Mouse (Mus musculus) gastrocnemius, adult 18-20 months (tissue): ENCODE results near the gene Gm37240. TPM values are rescaled to one million over a fixed set of nuclear protein-coding genes. Genes with fewer than 3 reads are reported as not detected.

Source experiments
- DNase-seq: peaks from one replicate; pipeline ENCODE4 v3.0.0; 2021; ENCODE audit warnings: low spot score
- total RNA-seq, 2 experiments: library from RNA; stranded (reverse); gene quantifications; 2 replicates each; pipeline ENCODE4 v1.2.3; 2021

Gene Gm37240
- total RNA-seq, 2 experiments from 2014 or later = 30.2 to 34.0 TPM

DNA sequence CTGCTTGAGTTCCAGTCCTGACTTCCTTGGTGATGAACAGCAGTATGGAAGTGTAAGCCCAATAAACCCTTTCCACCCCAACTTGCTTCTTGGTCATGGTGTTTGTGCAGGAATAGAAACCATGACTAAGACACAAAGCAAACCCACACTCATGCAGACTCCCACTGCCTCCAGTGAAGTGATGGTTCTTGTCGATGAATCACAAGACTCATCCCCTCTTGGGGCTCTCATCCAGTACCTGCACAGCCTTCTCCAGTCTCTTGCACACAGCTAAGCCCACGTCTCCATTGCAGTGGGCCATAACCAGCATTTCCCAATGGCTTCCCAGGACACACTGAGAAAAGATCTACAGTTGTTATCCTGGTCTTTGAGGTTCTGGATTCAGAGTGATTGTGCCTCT is 599.7 kb downstream of the Gm37240 start:
- no peak for DNase-seq

DNA sequence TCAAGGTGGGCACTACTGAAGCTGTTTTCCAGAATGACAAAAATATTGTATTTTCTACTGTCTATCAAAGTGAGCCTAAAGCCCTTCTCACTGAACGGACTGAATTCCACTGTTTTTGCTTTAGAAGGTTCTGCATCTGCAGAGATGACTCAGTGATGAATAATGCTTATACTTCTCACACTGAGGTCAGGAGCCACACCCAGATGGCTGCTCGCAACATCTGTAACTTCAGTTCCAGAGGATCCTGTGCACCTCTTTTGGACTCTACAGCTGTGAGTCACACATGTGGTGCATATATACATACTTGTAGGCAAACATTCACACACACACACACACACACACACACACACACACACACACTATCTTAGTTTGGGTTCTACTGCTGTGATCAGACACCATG is 602.8 kb downstream of the Gm37240 start:
- DNase-seq = no peak

DNA sequence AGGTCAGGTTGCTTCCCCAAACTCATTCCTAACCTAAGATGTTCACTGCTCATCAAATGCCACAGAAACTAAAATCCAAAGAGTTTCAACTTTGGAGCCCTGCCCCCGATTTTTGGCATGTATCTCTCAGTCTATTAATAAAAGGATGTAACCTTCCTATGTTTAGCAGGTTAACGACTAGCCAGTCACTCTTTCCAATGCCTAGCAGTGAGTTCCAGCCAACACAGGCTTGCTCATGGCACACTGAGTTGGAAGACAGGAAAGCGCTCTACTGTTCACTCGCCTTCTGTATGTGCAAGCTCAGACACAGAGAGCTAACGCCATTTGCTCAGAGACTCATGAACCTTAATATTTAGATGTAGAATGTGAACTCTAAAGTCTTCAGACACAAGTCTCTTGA is 604.5 kb downstream of the Gm37240 start:
- DNase-seq = peak; percentile 56

DNA sequence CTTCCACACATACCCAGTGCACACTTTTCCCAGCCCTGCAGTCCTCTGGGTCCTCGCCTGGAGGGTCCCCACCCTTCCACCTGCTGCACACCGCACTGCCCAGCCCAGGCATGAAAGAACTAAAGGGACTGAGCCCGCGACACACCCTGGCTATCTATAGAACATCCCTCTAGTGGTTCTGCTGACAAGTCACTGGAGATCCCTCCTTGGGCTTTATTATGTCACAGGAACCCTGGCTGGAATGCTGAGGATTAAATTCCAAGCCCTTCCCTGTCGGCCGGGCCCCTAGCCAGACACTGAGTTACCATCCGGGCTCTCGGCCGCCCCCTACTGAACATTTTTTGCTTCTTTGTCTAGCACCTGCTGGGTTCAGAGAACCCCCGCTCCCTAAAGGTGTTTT is 612.2 kb downstream of the Gm37240 start:
- DNase-seq = peak; percentile 86

DNA sequence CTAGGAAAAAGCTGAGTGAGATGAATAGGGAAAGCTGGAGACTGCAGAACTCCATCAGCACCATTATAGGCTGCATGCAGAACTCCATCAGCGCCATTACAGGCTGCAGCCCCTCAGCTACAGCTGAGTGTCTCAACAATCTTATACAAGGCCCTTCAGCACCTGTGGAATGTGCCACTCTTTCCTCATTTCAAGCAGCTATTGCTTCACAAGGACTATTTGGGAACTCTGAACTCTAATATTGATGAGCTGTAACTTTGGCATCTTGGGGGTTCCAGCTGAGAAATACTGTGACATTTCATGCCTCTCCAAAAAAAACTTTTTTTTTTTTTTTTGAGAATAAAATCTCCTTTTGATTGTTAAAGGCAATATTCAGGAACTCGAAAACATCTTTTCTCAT is 615.8 kb downstream of the Gm37240 start:
- no peak for DNase-seq

DNA sequence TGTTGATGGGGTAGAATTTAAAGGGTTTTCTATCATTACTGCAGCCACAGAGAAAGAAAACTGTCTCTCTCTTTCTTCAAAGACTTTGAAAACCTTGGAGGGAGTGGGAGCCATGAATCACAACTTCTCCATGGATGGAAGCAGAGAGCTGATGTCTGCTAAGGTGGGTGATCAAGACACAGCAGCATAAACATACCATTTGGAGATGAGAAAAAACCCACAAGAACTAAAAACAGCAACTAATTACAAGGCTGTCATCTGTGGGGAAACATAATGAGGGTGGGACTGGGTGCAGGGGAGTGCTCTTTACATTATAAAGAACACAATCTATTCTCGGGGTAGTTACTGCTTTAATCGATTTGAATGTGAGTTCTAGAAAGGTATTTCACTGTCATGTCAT is 622.4 kb downstream of the Gm37240 start:
- no peak for DNase-seq

DNA sequence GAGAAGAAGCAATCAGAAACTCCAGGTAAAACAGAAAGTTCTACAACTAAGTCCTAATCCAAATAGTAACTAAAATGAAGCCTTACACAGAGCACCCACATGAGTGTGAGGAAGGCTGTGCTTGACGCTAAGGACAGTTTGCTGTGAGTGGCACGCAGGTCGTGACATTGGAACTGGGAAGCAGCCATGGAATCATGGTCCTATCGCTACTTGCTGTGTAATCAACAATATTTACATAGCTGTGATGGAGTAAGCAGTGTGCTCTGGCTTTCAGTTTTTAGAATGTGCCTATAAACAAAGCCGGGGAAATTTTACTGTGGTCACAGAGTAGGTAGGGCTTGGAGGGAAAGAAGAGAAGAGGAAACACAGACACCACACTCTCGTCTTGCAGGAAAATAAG is 622.8 kb downstream of the Gm37240 start:
- no peak for DNase-seq

DNA sequence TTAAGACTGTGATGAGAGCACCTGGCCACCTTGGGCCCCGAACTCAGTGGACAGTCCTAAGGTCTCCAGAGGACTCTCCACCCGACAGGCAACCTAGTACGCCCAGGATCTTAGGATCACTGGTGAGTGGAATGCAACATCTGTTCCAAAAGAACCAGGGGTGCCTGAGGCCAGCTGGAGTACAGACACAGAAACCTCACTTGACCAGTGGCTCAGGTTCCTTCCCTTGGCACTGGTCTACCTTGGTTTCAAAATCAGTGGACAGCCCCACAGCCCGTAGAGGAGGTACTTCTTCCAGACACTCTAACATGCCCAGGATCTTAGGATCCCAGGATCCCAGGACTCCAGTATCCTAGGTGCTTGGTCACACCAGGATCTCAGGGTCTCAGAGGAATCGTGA is 632.8 kb downstream of the Gm37240 start:
- DNase-seq = peak; percentile 30

DNA sequence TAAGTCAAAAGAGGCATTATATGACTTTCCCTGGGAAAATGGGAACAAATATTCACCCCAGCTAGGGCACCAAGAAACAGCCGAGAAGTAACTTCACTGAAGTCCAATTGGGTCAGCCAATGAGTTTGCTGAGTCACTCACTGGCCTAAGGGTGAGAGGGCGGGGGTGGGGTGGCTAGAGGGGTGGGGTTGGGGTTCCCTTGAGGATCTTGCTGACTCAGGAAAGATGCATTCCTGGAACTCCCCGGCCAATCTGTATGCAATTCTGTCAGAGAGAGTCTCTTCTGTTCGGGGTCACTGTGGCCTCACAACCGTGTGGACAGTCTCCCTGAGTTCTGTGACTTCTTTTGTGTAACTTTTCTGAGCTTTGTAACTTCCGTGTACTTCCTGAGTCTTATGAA is 635.7 kb downstream of the Gm37240 start:
- DNase-seq = no peak

DNA sequence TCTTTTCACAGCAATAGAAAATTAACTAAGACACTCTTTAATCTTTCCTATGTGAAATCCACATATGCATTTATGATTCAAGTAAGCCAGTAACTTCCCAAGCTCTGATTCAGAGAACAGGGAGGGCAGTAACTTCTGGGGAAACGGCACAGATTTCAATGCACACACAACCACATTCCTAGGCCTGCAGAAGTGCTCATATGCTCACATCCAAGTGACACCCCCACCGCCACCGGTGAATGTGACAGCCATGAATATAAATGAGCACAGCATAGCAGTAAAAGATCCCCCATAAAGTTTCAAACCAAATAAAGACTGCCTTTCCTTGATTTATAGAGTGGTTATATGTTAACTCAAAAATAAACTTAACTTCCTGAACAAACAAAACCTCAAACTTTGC is 641.2 kb downstream of the Gm37240 start:
- DNase-seq = no peak

DNA sequence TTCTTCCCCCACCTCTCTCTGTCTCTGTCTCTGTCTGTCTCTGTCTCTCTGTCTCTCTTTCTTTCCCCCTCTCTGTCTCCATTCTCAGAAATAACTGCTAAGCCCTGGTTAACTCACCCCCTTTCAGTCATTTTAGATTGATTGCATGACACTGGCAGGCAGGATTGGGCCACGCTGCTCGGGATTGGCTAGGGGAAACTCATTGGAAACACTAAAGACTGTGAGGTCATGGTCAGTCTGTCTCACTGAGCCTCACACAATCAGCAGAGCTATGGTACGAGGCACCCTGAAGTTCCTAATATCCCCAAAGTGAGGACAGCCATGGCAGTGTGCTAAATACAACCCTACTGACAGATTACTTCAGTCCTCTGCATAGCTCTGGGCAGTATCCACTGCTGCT is 650.8 kb downstream of the Gm37240 start:
- DNase-seq = no peak

DNA sequence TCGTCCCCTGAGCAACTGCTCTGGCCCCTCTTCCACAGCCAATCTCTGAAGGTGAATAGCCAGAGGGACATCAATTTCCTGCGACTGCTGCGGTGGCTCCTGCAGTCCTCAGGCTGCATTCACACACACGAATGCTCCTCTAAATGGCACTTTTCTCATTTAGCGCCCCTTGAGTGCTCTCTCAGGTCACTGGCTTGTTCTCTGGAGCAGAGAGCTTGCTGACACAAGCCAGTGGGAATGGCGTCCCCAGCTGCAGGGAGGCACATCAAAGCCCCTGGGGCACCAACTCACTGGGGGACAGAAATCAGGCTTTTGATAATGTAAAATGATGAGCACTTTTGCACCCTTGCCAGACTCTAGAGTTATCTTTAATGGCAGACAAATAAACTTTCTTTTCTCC is 654.5 kb downstream of the Gm37240 start:
- DNase-seq = no peak

DNA sequence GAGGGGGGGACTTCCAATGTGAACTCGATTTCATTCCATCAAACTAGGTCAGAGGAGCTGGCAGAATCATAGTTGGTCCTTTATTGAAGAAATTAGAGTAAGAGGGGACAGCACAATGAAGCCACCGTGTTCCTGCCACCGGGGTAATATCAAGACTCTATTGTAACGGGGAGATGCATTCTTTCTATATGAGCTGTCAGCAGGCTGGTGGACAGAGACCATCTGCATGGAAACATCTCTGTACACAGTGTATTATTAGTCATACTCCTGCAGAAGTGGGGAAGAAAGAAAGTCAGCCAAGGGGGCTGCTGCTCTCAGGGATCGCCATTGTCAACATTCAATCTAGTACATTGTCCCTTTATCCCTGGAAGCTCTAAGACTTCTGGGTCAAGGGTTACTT is 665.3 kb downstream of the Gm37240 start:
- DNase-seq = no peak

DNA sequence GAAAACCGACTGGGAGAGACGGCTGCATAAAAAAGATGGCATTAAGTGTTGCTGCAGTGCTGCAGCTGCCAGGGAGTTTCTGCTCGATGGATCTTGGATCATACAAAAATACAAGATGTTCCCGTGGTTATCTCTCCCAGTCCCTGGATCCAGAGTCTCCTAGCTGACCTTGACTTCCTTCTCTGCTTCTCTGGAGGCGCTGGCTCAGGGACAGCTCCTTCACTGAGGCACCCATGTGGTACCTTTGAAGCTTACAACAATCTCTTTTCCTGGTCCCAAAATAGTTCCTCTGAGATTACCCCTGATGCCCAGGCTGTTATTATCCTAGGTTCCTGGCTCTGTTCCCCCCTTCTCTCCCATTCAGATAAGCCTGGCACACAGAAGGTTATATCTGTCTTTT is 672.4 kb downstream of the Gm37240 start:
- no peak for DNase-seq

DNA sequence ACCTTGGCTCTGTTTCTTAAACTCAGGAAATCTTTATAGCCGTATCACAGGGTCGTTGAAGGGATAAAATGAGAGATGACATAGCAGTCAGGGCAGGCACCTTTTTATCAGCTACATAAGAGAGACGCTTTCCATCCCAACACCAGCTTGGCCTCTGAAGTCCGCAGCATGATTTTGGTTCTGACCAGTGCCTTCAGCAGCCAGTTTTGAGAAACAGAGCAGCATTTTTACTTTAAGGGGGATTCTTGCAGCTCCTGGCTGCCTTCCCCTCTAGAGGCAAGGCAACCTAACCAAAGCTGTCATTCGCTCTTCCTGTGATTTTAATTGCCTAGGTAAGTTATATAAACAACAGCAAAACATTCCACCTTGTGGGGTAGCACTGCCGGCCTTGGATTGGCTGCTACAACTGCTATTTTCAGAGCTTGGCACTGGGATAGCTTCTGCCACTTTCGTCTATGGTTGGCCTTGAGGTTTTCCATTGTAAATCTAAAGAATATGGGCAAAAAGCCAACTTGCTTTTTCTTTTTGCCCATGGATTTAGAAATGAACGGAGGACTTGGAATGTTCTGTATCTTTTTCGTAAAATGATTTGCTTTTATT is 674.5 kb downstream of the Gm37240 start:
- no peak for DNase-seq

DNA sequence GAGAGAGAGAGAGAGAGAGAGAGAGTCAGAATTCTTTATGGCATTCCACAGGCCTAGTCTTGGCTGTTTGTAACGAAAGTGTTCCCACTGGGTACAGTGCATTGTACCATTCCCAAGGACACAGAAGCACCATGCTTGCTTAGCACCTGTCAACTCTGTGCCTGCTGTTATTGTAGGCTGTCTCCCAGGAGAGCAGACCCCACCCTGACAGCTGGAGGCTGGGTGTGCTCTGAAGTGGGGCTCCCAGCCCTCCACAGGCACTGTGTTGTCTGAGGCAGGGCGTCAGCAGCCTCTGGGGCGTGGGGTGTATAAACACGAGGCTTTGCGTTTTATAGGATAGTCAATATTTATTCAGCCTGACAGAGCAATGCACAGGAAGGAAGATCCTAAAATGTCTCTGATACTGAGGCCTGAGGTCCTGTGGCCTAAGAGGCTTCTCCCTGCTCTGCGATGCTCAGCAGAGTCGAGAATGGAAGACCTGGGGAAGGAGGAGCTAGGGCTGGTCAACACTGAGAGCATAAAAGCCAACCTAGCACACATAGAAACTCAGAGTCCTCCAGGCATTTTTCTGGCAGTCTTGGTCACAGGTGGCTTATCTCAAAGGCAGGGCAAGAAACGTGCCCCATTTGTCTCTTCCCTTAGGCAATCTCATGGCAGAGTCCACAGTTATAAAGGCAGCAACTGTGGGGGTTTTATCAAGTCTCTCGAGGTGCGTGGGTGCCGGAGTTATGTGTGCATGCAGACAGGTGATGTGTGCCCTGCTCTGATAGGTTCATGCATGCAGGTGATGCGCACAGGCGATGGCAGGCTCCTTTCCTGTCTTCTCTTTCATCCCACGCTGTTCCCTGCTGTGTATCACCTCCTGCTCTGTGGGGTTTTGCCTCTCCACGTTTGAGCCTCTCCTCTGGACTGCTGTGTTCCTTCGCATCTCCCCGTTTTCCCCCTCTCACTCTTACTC is 677.2 kb downstream of the Gm37240 start:
- DNase-seq = no peak

DNA sequence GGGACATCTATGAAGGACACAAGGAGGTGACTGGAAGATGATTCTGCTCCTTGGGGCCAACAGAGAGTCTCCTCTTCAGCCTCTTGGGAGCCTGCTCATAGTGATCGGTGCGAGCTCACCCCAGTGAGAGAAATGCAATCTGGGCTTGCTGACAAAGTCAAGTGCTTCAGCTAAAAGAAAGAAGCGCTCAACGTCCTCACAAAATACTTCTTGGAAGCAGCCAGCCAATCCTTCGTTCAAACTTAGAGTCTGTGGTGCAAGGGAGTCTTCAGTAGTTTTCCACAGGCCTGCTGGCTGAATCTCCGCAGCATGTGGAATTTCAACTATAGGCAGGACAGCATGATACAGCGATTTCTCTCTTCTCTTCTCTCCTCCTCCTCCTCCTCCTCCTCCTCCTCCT is 680.8 kb downstream of the Gm37240 start:
- DNase-seq = no peak

DNA sequence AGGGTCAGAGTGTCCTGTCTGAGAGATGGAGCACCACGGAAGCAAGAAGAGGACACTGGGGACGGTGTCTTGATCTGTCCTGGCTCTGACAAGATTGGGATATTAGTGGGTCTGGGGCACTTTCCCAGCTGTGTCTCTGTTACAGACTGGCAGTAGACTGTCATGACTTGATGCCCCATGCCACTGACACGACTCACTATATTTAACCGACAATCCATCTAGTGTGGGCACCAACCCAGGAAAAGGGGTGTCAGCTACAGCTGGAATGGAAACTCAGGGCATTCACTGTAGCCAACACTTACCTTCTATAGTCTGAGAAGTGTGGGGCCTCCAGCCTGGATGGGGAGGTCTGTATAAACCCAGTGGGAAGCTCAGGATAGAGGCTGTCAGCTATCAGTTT is 681.4 kb downstream of the Gm37240 start:
- peak; percentile 64 for DNase-seq

DNA sequence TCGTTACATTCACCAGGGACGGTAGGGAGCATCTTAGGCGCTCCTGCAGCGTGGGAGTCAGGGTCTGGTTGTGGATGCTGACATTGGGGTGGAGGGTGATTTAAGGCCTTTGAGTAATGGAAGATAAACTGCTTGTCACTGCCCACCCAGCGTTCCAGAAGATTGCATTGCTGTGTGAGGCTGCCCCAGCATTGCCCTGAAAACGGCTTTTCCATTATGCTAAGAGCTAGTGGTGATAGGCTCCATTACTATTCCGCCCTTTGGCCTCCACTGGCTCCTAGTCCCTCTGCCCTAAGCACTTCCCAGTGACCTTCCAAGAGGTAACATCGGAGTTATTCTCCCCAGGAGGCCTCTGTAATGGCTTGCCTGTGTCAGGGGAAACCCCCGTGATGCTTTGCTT is 683.7 kb downstream of the Gm37240 start:
- DNase-seq = no peak

DNA sequence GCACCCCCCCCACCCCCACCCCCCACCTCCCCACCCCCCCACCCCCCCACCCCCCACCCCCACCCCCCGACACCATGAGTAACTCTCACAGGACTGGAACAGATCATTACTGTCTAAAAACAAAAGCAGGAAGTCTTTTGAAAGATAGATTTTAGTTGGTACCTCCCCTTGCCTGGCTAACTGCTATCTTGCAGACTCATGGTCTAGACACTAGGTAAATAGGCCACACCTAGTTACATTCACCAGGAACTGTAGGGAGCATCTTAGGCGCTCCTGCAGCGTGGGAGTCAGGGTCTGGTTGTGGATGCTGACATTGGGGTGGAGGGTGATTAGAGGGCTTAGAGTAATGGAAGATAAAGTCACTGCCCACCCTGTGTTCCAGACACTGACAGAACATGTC is 684.6 kb downstream of the Gm37240 start:
- DNase-seq = no peak

DNA sequence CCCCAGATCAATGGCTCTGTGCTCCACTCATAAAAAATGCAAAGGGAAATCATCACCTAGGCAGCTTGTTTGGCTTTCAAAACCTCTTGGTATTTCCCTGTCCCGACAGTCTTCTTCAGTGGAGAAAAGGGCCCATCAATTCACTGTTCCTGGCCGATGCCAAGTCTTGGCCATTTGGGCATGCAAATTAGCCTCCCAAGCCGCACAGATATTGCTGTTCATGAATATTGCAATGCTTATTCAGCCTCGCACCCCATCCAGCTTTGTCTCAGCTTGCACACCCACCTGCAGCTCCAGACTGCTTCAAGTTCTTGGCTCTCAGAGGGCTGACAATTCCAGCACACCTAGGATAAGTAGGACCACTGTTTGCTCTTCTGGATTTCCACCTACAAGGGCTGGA is 685.5 kb downstream of the Gm37240 start:
- no peak for DNase-seq

DNA sequence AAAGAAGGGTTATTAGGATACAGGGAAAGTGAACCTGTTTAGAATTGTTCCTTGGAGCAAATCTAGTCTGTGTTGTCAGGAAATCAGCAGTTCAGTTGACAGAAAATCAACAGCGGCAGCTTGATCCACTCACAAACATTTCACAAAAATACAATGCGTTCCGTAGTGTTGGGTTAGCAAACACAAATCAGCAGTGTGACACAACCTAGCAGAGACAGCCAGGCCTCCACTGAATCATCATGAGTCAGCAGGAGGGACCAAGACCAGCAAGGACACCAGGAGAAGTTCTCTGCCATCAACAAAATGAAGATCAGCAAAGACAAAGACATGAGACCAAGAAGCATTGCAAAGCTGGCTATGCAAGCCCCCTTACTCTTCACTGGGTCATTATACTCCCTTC is 688.8 kb downstream of the Gm37240 start:
- no peak for DNase-seq

DNA sequence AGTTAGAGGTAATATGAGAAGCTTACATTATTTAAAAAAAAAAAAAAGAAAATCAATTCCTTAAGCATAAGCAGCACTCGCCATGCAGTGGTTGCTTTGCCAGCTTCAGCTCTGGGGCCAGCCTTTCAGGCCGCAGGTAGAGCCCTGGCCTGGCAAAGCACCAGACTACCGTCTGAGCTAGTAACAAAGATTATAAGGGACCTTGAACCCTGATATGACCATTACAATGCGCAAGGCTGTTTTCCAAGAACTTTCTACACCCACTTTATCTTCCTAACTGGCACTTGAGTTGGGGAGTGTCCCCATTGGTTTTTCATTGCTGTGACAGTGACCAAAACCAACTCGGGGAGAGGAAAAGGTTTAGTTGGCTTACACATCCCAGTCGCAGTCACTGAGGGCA is 690.2 kb downstream of the Gm37240 start:
- no peak for DNase-seq
